Mouse (Mus musculus): ENCODE data around the gene Polr2l.

GRCm38 (mm10) chr7:141485186-141485585 lies 10.3 kb upstream of the Polr2l start:
- TF ChIP-seq CTCF (IDR thresholded peaks at IDR 0.05; ENCODE audit: low read depth, low read length) (no peak), POLR2A (IDR thresholded peaks at IDR 0.05; ENCODE audit: insufficient read depth, low read length) (no peak)

Data from ES-Bruce4 (cell line).